Mouse (Mus musculus) olfactory bulb, adult 2 months (tissue): Measurements from ENCODE around the gene Antxr2.

Experiments
- CTCF ChIP-seq: fragments of 200-500 bp; IDR thresholded peaks from 2 replicates; pipeline ENCODE4 v1.5.1; 2012; ENCODE audit warnings: low read depth, mild to moderate bottlenecking, low read length, moderate library complexity; ENCODE audit not compliant: insufficient read depth
- POLR2A ChIP-seq: fragments of 200-500 bp; IDR thresholded peaks from 2 replicates; pipeline ENCODE4 v1.6.1; 2012; ENCODE audit warnings: mild to moderate bottlenecking, low read depth, low read length, moderate library complexity; ENCODE audit not compliant: insufficient read depth

GRCm38 (mm10) chr5:97913901-97914300 is 116.9 kb downstream of the Antxr2 start:
- no peak for TF ChIP-seq CTCF
- no peak for TF ChIP-seq POLR2A
